Mouse (Mus musculus) lung, adult 2 months (tissue): ENCODE results near the gene Zfp512b. TPM values are rescaled to one million over a fixed set of nuclear protein-coding genes. Genes with fewer than 3 reads are reported as not detected.

Experiments used
- DNase-seq: peaks from one replicate; pipeline ENCODE4 v3.0.0; 2022
- H3K4me1 ChIP-seq: fragments of 200-500 bp; 2 replicates; pipeline ENCODE4 v1.6.1; 2011; ENCODE audit warnings: low read length; ENCODE audit not compliant: control insufficient read depth, insufficient read depth
- H3K4me3 ChIP-seq: fragments of 200-500 bp; replicated peaks from 2 replicates; pipeline ENCODE3; 2011; ENCODE audit warnings: low read depth, mild to moderate bottlenecking, control low read depth, low read length; ENCODE audit errors: extremely low read depth
- CTCF ChIP-seq: fragments of 200-500 bp; IDR thresholded peaks from 2 replicates; pipeline ENCODE4 v1.5.1; 2011; ENCODE audit warnings: mild to moderate bottlenecking, low read length, control low read depth; ENCODE audit not compliant: insufficient read depth
- POLR2A ChIP-seq: fragments of 200-500 bp; IDR thresholded peaks from 2 replicates; pipeline ENCODE4 v1.6.1; 2011; ENCODE audit warnings: low read depth, mild to moderate bottlenecking, control low read depth, low read length, borderline replicate concordance; ENCODE audit errors: extremely low read depth
- WGBS: fragments of 180-500 bp; shearing (Covaris S2); methylation state at CpG from one replicate; pipeline ENCODE4 v1.1.7; 2018; 5-methylcytosine and 5-hydroxymethylcytosine counted together
- polyA plus RNA-seq: library from polyadenylated mRNA; depleted of rRNA; stranded (reverse); fragments of >200 nt; gene quantifications from 2 replicates; pipeline ENCODE4 v1.2.3, GENCODE M21; 2012

Gene Zfp512b
- polyA plus RNA-seq, 1 experiment: 43.7 TPM

DNA sequence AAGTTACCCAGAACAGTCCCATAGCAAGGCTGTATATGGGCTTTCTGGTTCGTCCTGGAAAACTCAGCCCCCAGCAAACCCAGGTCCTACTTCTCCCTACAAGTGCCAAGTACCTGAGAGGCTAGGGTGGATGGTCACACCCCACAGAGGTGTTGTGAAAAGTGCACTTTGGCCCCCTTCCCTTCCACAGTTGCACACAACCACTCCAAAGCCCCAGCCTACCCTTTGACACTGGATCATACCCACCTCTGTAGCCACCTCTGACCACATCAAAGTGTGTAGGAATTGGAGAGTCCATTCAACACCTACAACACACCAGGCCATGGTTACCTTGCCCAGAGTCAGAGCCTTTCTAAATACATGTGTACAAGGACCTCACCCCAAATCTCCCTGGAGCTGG lies 9.7 kb downstream of the Zfp512b start:
- DNase-seq: peak; percentile 1
- no peak for TF ChIP-seq CTCF
- TF ChIP-seq POLR2A: no peak
- Histone ChIP-seq H3K4me3 (no peak overlapping the region), H3K4me1 (no peaks in the 10 kb centered on the region)
- WGBS: 85% methylated on average over 1 of the region's 1 CpGs

- 92% methylated on average over 2 of the region's 2 CpGs for WGBS
- Histone ChIP-seq H3K4me3 (no peak overlapping the region), H3K4me1 (no peaks in the 10 kb centered on the region)
- DNase-seq: peak; percentile 4
- TF ChIP-seq CTCF (no peak), POLR2A (no peak)
Observed at GRCm38 (mm10) chr2:181582358-181582757, 10.2 kb downstream of the Zfp512b start.

GRCm38 (mm10) chr2:181581402-181582120 lies 11.0 kb downstream of the Zfp512b start:
- no peak for TF ChIP-seq CTCF
- TF ChIP-seq POLR2A: peak; percentile 58; the same call in 1 of the 2 replicates
- H3K4me3 ChIP-seq: peak overlapping the region; percentile 90
- peak; percentile 89 for DNase-seq
- H3K4me1 ChIP-seq: no peaks in the 10 kb centered on the region
- under 1% methylated on average over 49 of the region's 49 CpGs for WGBS

DNA sequence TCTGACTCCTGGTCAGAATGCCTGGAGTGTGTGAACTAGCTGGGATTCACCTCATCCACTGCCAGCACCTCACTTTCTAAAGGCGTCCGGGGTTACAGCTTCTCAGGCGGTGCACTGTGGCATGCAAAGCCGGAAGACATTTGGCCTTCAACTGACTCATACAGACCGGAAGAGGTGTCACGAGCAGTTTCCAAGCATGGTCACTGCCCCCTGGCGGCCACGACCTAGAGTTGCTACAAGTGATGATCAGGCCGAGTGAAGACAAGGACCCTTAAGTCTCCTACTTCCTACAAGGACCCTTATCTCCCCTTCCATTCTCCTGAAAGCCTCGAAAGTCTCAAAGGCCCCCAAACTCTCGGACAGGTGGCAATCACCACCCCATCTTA lies 11.6 kb downstream of the Zfp512b start:
- TF ChIP-seq CTCF (peak; percentile 95), POLR2A (peak; percentile 55; the same call in 1 of the 2 replicates)
- Histone ChIP-seq H3K4me1 (no peaks in the 10 kb centered on the region), H3K4me3 (peak overlapping the region; percentile 90)
- under 1% methylated on average over 11 of the region's 11 CpGs for WGBS
- DNase-seq: peak; percentile 76

- Histone ChIP-seq H3K4me3 (no peak overlapping the region), H3K4me1 (no peaks in the 10 kb centered on the region)
- 71% methylated on average over 5 of the region's 5 CpGs for WGBS
- TF ChIP-seq CTCF (no peak), POLR2A (no peak)
- peak; percentile 2 for DNase-seq
Observed at GRCm38 (mm10) chr2:181580131-181580772, 12.4 kb downstream of the Zfp512b start.

- 90% methylated on average over 1 of the region's 1 CpGs for WGBS
- Histone ChIP-seq H3K4me1 (no peaks in the 10 kb centered on the region), H3K4me3 (no peak overlapping the region)
- no peak for DNase-seq
- TF ChIP-seq CTCF (no peak), POLR2A (no peak)
Observed at GRCm38 (mm10) chr2:181579681-181580080, 12.9 kb downstream of the Zfp512b start.

DNA sequence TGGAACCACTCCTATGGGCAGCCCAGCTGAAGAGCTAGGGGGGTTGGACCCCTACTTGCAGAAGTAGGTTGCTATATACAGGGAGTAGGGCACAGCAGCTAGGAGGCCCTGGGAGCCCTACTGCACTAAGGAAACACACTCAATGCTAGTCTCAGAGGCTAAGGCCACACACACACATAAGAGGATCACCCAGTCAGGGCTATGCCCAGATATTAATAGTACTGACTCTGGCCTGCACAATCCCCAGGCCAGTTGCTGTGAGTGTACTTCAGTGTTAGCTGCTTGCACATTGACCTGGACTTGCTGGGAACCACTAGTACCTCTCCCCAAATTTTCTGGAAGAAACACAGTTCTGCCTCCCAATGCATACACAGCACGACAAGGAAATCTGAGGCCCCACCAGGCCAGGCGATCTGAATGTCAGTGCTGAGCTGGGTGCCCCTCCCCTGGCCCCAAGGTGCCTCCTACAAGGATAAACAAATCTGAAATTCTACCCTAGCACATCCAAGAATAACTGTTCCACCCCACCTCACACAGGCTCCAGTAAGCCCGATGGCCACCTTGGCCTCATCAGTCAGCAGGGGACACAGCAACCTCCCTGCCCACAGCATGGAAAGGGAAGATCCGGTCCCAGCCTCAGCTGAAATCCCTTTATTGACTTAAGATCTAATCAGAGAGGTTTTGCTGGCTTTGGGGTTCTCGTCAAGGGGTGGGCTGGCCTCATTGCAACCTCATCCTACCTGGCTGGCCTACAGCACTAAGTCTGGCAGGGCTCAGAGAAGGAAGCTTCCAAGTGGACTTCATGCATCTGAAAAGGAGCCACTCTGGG lies 13.6 kb downstream of the Zfp512b start:
- H3K4me3 ChIP-seq: no peak overlapping the region
- TF ChIP-seq POLR2A: no peak
- TF ChIP-seq CTCF: no peak
- H3K4me1 ChIP-seq: no peaks in the 10 kb centered on the region
- 42% methylated on average over 5 of the region's 5 CpGs for WGBS
- DNase-seq: no peak

DNA sequence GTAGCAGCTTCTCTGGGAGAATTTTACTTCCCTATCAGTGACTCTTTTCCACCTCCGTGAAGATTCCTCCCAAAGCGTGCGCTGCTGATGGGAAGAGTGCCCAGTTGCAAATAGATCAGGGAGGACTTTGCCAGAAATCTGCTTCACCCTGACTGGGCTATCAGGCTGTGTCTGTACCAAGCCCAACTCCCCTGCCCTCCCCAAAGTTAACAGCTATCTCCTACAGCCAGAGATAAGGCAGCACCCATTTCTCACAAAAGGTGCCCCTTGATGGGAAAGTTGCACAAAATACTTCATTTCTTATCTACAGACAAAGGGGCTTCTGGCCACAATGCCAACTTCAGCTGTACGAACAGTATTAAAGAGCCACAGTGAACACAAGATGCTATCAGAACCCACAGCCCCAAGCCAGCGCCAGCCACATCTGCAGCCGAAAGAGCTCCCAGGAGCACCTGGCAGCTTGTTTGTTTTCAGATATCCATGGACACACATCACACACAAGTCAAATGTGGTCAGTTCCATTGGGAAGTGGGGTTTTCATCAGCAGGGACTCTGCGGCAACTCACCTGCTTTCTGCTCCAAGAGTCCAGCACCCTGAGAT lies 14.5 kb downstream of the Zfp512b start:
- no peaks in the 10 kb centered on the region for H3K4me1 ChIP-seq
- no peak overlapping the region for H3K4me3 ChIP-seq
- no peak for TF ChIP-seq POLR2A
- TF ChIP-seq CTCF: no peak
- DNase-seq: no peak
- 66% methylated on average over 7 of the region's 7 CpGs for WGBS

DNA sequence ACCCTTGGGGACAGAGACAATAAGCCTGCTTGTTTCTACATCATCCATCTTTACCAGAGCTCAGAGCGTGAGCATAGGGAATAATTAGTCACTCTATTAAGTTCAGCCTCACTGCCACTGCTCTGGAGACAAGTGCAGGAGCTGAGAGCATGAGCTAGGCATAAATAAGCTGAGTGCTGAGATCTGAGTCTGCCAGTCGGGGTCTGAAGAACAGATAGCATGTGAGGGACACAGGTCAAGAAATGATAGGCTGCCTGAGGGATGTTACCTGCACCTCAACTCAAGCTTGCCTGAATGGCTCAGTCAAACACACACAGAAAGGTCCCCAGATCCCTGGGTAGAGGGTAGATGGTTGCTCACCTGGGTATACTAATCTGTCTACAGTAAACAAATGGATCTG lies 15.5 kb downstream of the Zfp512b start:
- no peak overlapping the region for H3K4me3 ChIP-seq
- H3K4me1 ChIP-seq: no peaks in the 10 kb centered on the region
- no peak for DNase-seq
- WGBS: 67% methylated on average over 2 of the region's 2 CpGs
- TF ChIP-seq POLR2A: no peak
- no peak for TF ChIP-seq CTCF

DNA sequence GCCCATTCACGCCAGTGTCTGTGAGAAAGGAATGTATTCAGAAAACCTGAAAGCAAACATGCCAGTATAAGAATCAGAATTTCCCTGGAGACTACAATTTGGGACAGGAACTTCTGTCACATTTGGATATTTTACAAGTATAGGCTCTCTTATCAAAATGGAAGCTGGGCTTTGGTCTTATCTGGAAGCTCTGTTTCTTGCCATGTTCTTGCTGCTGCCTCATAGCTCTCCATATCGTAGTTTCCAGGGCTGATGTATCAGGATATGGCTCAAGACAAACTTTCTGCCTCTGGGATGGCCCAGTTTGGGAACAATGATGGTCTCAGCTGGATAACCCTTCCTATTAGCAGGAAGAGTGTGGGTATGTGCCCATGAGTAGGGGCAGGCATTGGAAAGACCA lies 16.0 kb downstream of the Zfp512b start:
- 88% methylated on average over 2 of the region's 2 CpGs for WGBS
- TF ChIP-seq CTCF (no peak), POLR2A (no peak)
- no peak overlapping the region for H3K4me3 ChIP-seq
- no peaks in the 10 kb centered on the region for H3K4me1 ChIP-seq
- no peak for DNase-seq
